17 mouse cellular contexts compared by ENCODE assay signal in genomic region chr5:111396199-111396598, GRCm38 (mm10). TPM values are rescaled to one million over a fixed set of nuclear protein-coding genes. Genes with fewer than 3 reads are reported as not detected.
DNase-seq lines count a peak whose midpoint lies in the region; ATAC-seq and TF ChIP-seq lines count a peak whose summit lies in the region.
"Had no signal": no experiment of that assay in that cellular context is flagged by ENCODE, and none has a peak within 500 bp of the region (broad histone marks: within the 10 kb centered on the region; RNA-seq: fewer than 3 reads in every experiment).

No protein-coding gene starts in this region.

- DNase-seq in forebrain, postnatal 0 days, result no peak
- no peak for DNase-seq in lung, embryonic 14.5 days
- DNase-seq in lung, postnatal 4 days, result no peak
- no peak for DNase-seq in cerebellum, adult 11-12 months
- DNase-seq: adrenal gland, postnatal 25 days; cerebellum, postnatal 36 days; kidney, adult 11 months; kidney, postnatal 36 days; thymus, postnatal 4 days had no signal

- no peak for ATAC-seq in forebrain, postnatal 0 days
- no peak for ATAC-seq in forebrain, embryonic 16.5 days
- ATAC-seq in lung, embryonic 14.5 days (ENCODE audit: insufficient read depth), result no peak
- ATAC-seq in embryonic facial prominence, embryonic 15.5 days (ENCODE audit: insufficient number of reproducible peaks, low FRiP score, low TSS enrichment, low read depth), result no peak
- ATAC-seq in stomach, embryonic 16.5 days (ENCODE audit: insufficient read depth, low FRiP score), result no peak
- no peak for ATAC-seq in kidney, embryonic 16.5 days (ENCODE audit: low FRiP score, low TSS enrichment)
- ATAC-seq: midbrain, embryonic 16.5 days had no signal

- H3K4me1 ChIP-seq in forebrain, postnatal 0 days (ENCODE audit: insufficient read depth), result peaks cover 23% of the 10 kb centered on the region
- peaks cover 38% of the 10 kb centered on the region for H3K4me1 ChIP-seq in forebrain, embryonic 16.5 days (replicated peaks; ENCODE audit: control insufficient read depth, insufficient read depth, low read length)
- H3K4me1 ChIP-seq in lung, embryonic 14.5 days (ENCODE audit: insufficient read depth), result peaks cover 25% of the 10 kb centered on the region
- peaks cover 89% of the 10 kb centered on the region for H3K4me1 ChIP-seq in embryonic facial prominence, embryonic 15.5 days
- peaks cover 38% of the 10 kb centered on the region for H3K4me1 ChIP-seq in stomach, embryonic 16.5 days (ENCODE audit: control insufficient read depth, insufficient read depth, low read length)
- H3K4me1 ChIP-seq in kidney, embryonic 16.5 days (ENCODE audit: insufficient read depth, low read length), result peaks cover 27% of the 10 kb centered on the region

- no peak overlapping the region for H3K4me2 ChIP-seq in forebrain, postnatal 0 days (ENCODE audit: low read depth)
- H3K4me2 ChIP-seq in forebrain, embryonic 16.5 days (ENCODE audit: low read length), result no peak overlapping the region
- H3K4me2 ChIP-seq in lung, embryonic 14.5 days, result no peak overlapping the region
- H3K4me2 ChIP-seq in embryonic facial prominence, embryonic 15.5 days (replicated peaks), result no peak overlapping the region
- H3K4me2 ChIP-seq in stomach, embryonic 16.5 days (ENCODE audit: low read depth, low read length), result no peak overlapping the region
- H3K4me2 ChIP-seq in kidney, embryonic 16.5 days (replicated peaks; ENCODE audit: low read depth, low read length), result no peak overlapping the region
- H3K4me2 ChIP-seq: liver, embryonic 11.5 days; neural tube, embryonic 13.5 days had no signal

- H3K9me3 ChIP-seq in forebrain, postnatal 0 days (ENCODE audit: low read length), result no peaks in the 10 kb centered on the region
- no peaks in the 10 kb centered on the region for H3K9me3 ChIP-seq in forebrain, embryonic 16.5 days (ENCODE audit: control insufficient read depth, low read length)
- H3K9me3 ChIP-seq in lung, embryonic 14.5 days (ENCODE audit: low read depth, low read length), result no peaks in the 10 kb centered on the region
- H3K9me3 ChIP-seq in embryonic facial prominence, embryonic 15.5 days (replicated peaks), result no peaks in the 10 kb centered on the region
- no peaks in the 10 kb centered on the region for H3K9me3 ChIP-seq in stomach, embryonic 16.5 days (replicated peaks; ENCODE audit: control insufficient read depth, low read length)
- H3K9me3 ChIP-seq in kidney, embryonic 16.5 days (ENCODE audit: low read length), result no peaks in the 10 kb centered on the region
- H3K9me3 ChIP-seq: neural tube, embryonic 13.5 days had no signal

- H3K27me3 ChIP-seq in forebrain, postnatal 0 days (ENCODE audit: insufficient read depth, low read length), result no peaks in the 10 kb centered on the region
- no peaks in the 10 kb centered on the region for H3K27me3 ChIP-seq in forebrain, embryonic 16.5 days (replicated peaks; ENCODE audit: control insufficient read depth, insufficient read depth, low read length)
- no peaks in the 10 kb centered on the region for H3K27me3 ChIP-seq in lung, embryonic 14.5 days (ENCODE audit: insufficient read depth, low read length)
- no peaks in the 10 kb centered on the region; the same call in 1 of the 2 replicates for H3K27me3 ChIP-seq in embryonic facial prominence, embryonic 15.5 days
- H3K27me3 ChIP-seq in stomach, embryonic 16.5 days (ENCODE audit: control insufficient read depth, insufficient read depth, low read length), result no peaks in the 10 kb centered on the region
- peaks cover 3% of the 10 kb centered on the region for H3K27me3 ChIP-seq in kidney, embryonic 16.5 days (ENCODE audit: insufficient read depth, low read length)

- no peak overlapping the region for H3K4me3 ChIP-seq in forebrain, postnatal 0 days (ENCODE audit: low read depth, low read length)
- no peak overlapping the region for H3K4me3 ChIP-seq in forebrain, embryonic 16.5 days (replicated peaks; ENCODE audit: low read length)
- no peak overlapping the region for H3K4me3 ChIP-seq in lung, embryonic 14.5 days (ENCODE audit: low read depth, low read length)
- H3K4me3 ChIP-seq in embryonic facial prominence, embryonic 15.5 days (replicated peaks), result no peak overlapping the region
- H3K4me3 ChIP-seq in stomach, embryonic 16.5 days (replicated peaks; ENCODE audit: low read length), result no peak overlapping the region
- no peak overlapping the region for H3K4me3 ChIP-seq in kidney, embryonic 16.5 days (ENCODE audit: low read length)
- H3K4me3 ChIP-seq: erythroblast, embryonic 14.5 days; neural tube, embryonic 13.5 days had no signal

- no peaks in the 10 kb centered on the region for H3K36me3 ChIP-seq in forebrain, postnatal 0 days (ENCODE audit: insufficient read depth)
- no peaks in the 10 kb centered on the region for H3K36me3 ChIP-seq in forebrain, embryonic 16.5 days (ENCODE audit: control insufficient read depth, insufficient read depth)
- no peaks in the 10 kb centered on the region for H3K36me3 ChIP-seq in lung, embryonic 14.5 days (ENCODE audit: insufficient read depth)
- no peaks in the 10 kb centered on the region for H3K36me3 ChIP-seq in embryonic facial prominence, embryonic 15.5 days
- no peaks in the 10 kb centered on the region for H3K36me3 ChIP-seq in stomach, embryonic 16.5 days (ENCODE audit: control insufficient read depth, insufficient read depth, low read length)
- H3K36me3 ChIP-seq in kidney, embryonic 16.5 days (ENCODE audit: insufficient read depth, low read length), result no peaks in the 10 kb centered on the region
- H3K36me3 ChIP-seq: neural tube, embryonic 13.5 days had no signal

- no peak overlapping the region for H3K9ac ChIP-seq in forebrain, postnatal 0 days
- H3K9ac ChIP-seq in forebrain, embryonic 16.5 days (replicated peaks; ENCODE audit: low read depth, low read length), result no peak overlapping the region
- H3K9ac ChIP-seq in lung, embryonic 14.5 days, result no peak overlapping the region
- no peak overlapping the region for H3K9ac ChIP-seq in embryonic facial prominence, embryonic 15.5 days
- H3K9ac ChIP-seq in stomach, embryonic 16.5 days (ENCODE audit: low read length), result no peak overlapping the region
- no peak overlapping the region for H3K9ac ChIP-seq in kidney, embryonic 16.5 days (replicated peaks; ENCODE audit: low read length)
- H3K9ac ChIP-seq: neural tube, embryonic 13.5 days had no signal

- WGBS in forebrain, postnatal 0 days, result 80% methylated on average over 4 of the region's 4 CpGs
- WGBS in forebrain, embryonic 16.5 days, result 76% methylated on average over 4 of the region's 4 CpGs
- 67% methylated on average over 4 of the region's 4 CpGs for WGBS in lung, embryonic 14.5 days
- 62% methylated on average over 4 of the region's 4 CpGs for WGBS in embryonic facial prominence, embryonic 15.5 days
- WGBS in stomach, embryonic 16.5 days, result 69% methylated on average over 4 of the region's 4 CpGs
- WGBS in kidney, embryonic 16.5 days, result 63% methylated on average over 4 of the region's 4 CpGs

- peak; percentile 35 for TF ChIP-seq CTCF in forebrain, postnatal 0 days (IDR thresholded peaks at IDR 0.05; ENCODE audit: low read depth)
- TF ChIP-seq CTCF in lung, embryonic 14.5 days (IDR thresholded peaks at IDR 0.05; ENCODE audit: low read depth), result peak; percentile 42

- no peak overlapping the region for H3K27ac ChIP-seq in forebrain, postnatal 0 days (ENCODE audit: low read depth, low read length)
- H3K27ac ChIP-seq in forebrain, embryonic 16.5 days (ENCODE audit: low read length), result no peak overlapping the region
- peak overlapping the region; percentile 47; the same call in 1 of the 2 replicates for H3K27ac ChIP-seq in lung, embryonic 14.5 days (ENCODE audit: low read depth)
- peak overlapping the region; percentile 82 for H3K27ac ChIP-seq in embryonic facial prominence, embryonic 15.5 days (replicated peaks)
- H3K27ac ChIP-seq in stomach, embryonic 16.5 days (ENCODE audit: low read length), result peak overlapping the region; percentile 25; the same call in 1 of the 2 replicates
- H3K27ac ChIP-seq in kidney, embryonic 16.5 days (ENCODE audit: low read length), result no peak overlapping the region
- H3K27ac ChIP-seq: neural tube, embryonic 13.5 days had no signal

RNA-seq across cellular contexts. Expression of gene Mn1, which starts 21.0 kb away (rescaled TPM):
- total RNA-seq in forebrain, postnatal 0 days (2014; rRNA removed), result 108 and 123 TPM in 2 replicates
- polyA plus RNA-seq in forebrain, postnatal 0 days (2015; fragmentation: Nextera tagmentation; extraction: Ambion mirVana), result 57.9 and 73.2 TPM in 2 replicates
- polyA plus RNA-seq in forebrain, embryonic 16.5 days (2015; fragmentation: Nextera tagmentation; extraction: Ambion mirVana), result 99.6 and 106 TPM in 2 replicates
- 8.9 and 9.7 TPM in 2 replicates for polyA plus RNA-seq in lung, embryonic 14.5 days (2014; fragmentation: Nextera tagmentation; extraction: Ambion mirVana)
- 34.1 and 39.3 TPM in 2 replicates for polyA plus RNA-seq in embryonic facial prominence, embryonic 15.5 days (2015; fragmentation: Nextera tagmentation; extraction: Ambion mirVana)
- polyA plus RNA-seq in stomach, embryonic 16.5 days (2015; fragmentation: Nextera tagmentation; extraction: Ambion mirVana), result 11.1 and 11.7 TPM in 2 replicates
- polyA plus RNA-seq in kidney, embryonic 16.5 days (2015; fragmentation: Nextera tagmentation; extraction: Ambion mirVana), result 6.9 and 7.2 TPM in 2 replicates

Comparison
In these comparisons a context has a peak if more than half of its experiments do, and no peak if none do; other contexts are left out.
1. H3K27ac ChIP-seq: peak in lung, embryonic 14.5 days (single experiment), embryonic facial prominence, embryonic 15.5 days (single experiment) and stomach, embryonic 16.5 days (single experiment); none in forebrain, postnatal 0 days (single experiment), forebrain, embryonic 16.5 days (single experiment) and kidney, embryonic 16.5 days (single experiment).